Mouse (Mus musculus) lung, embryonic 14.5 days (tissue): Measurements from ENCODE around the gene Sdsl. TPM values are rescaled to one million over a fixed set of nuclear protein-coding genes. Genes with fewer than 3 reads are reported as not detected.

Experiments used
- ATAC-seq: fragments of 200-750 bp; cut with Nextera tagmentation; 2 replicates; pipeline ENCODE4 v1.8.0; 2017; ENCODE audit warnings: mild to moderate bottlenecking, moderate TSS enrichment, moderate library complexity; ENCODE audit not compliant: insufficient read depth
- DNase-seq: peaks from one replicate; pipeline ENCODE4 v3.0.0-alpha.2; 2015
- H3K27ac ChIP-seq: fragments of 300-500 bp; sonication (generic); 2 replicates; pipeline ENCODE4 v1.5.1; 2014; ENCODE audit warnings: low read depth, mild to moderate bottlenecking, moderate library complexity
- H3K27me3 ChIP-seq: fragments of 300-500 bp; sonication (generic); 2 replicates; pipeline ENCODE4 v1.6.1; 2014; ENCODE audit warnings: low read length, control low read depth; ENCODE audit not compliant: insufficient read depth
- H3K36me3 ChIP-seq: fragments of 300-500 bp; sonication (generic); 2 replicates; pipeline ENCODE4 v1.6.1; 2014; ENCODE audit warnings: control low read depth; ENCODE audit not compliant: insufficient read depth
- H3K4me1 ChIP-seq: fragments of 300-500 bp; sonication (generic); 2 replicates; pipeline ENCODE4 v1.6.1; 2014; ENCODE audit warnings: antibody characterized with exemption, control low read depth; ENCODE audit not compliant: insufficient read depth
- H3K4me2 ChIP-seq: fragments of 300-500 bp; sonication (generic); 2 replicates; pipeline ENCODE4 v1.6.1; 2014; ENCODE audit warnings: mild to moderate bottlenecking
- H3K4me3 ChIP-seq: fragments of 300-500 bp; sonication (generic); 2 replicates; pipeline ENCODE4 v1.5.1; 2014; ENCODE audit warnings: low read depth, low read length
- H3K9ac ChIP-seq: fragments of 300-500 bp; sonication (generic); 2 replicates; pipeline ENCODE4 v1.6.1; 2014
- H3K9me3 ChIP-seq: fragments of 300-500 bp; sonication (generic); 2 replicates; pipeline ENCODE4 v1.6.1; 2016; ENCODE audit warnings: low read depth, low read length, control low read depth
- CTCF ChIP-seq: IDR thresholded peaks from 2 replicates; pipeline ENCODE4 v1.5.1; 2016; ENCODE audit warnings: antibody characterized with exemption, low read depth
- WGBS: fragments of 180-500 bp; shearing (Covaris S2); extraction: QIAGEN DNeasy Blood & Tissue Kit; methylation state at CpG from one replicate; pipeline ENCODE4 v1.1.7; 2014; 5-methylcytosine and 5-hydroxymethylcytosine counted together
- polyA plus RNA-seq: library from polyadenylated mRNA; unstranded; fragments of >200 nt; fragmentation: Nextera tagmentation; extraction: Ambion mirVana; gene quantifications from 2 replicates; pipeline ENCODE4 v1.2.1, GENCODE M21; 2014

Gene Sdsl
- polyA plus RNA-seq, 1 experiment from 2014 or later, result 4.7 TPM

DNA sequence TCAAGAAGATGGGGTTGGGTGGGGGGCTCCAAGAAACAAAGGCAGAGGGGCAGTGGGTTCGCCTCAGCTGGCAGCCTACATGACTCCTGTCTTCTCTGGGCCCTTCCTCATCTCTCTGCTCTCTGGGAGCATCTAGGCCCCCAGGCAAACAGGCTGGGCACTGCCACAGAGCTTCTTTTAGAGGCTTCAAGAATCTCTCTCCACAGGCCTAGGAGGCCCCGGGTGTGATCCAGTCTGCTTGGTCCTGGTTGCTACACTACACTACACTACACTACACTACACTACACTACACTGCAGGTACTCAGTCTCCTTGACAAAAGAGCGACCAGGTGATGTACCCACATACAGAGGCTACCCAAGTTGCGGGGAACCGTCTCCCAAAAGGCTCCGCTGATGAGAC, 42.9 kb downstream of the Sdsl start:
- no peaks in the 10 kb centered on the region for H3K4me1 ChIP-seq

DNA sequence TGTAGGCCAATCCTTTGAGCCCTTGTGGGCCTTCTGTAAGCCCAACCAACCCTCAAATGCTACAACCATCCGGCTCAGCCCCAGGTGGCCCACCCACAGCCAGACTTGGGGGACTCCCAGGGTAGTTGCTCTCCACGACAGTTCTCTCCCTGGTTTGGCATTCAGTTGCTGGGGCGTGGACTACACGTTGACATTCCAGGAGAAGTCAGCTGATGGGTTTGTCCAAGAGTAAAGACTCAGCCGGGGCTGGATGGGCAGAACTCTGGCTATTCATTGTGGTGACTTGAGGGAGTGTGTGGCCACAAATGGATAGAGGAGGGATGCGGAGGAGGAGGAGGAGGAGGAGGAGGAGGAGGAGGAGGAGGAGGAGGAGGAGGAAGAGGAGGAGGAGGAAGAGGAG, 43.6 kb downstream of the Sdsl start:
- no peak for TF ChIP-seq CTCF
- no peaks in the 10 kb centered on the region for H3K4me1 ChIP-seq

More for the DNA sequence above, 42.9 kb downstream of the Sdsl start:
- Histone ChIP-seq H3K4me2 (no peak overlapping the region), H3K27ac (no peak overlapping the region), H3K9me3 (no peaks in the 10 kb centered on the region), H3K9ac (no peak overlapping the region), H3K4me3 (no peak overlapping the region), H3K36me3 (no peaks in the 10 kb centered on the region), H3K27me3 (peaks cover 95% of the 10 kb centered on the region)
- 4% methylated on average over 6 of the region's 6 CpGs for WGBS
- no peak for TF ChIP-seq CTCF
- no peak for ATAC-seq
- no peak for DNase-seq

DNA sequence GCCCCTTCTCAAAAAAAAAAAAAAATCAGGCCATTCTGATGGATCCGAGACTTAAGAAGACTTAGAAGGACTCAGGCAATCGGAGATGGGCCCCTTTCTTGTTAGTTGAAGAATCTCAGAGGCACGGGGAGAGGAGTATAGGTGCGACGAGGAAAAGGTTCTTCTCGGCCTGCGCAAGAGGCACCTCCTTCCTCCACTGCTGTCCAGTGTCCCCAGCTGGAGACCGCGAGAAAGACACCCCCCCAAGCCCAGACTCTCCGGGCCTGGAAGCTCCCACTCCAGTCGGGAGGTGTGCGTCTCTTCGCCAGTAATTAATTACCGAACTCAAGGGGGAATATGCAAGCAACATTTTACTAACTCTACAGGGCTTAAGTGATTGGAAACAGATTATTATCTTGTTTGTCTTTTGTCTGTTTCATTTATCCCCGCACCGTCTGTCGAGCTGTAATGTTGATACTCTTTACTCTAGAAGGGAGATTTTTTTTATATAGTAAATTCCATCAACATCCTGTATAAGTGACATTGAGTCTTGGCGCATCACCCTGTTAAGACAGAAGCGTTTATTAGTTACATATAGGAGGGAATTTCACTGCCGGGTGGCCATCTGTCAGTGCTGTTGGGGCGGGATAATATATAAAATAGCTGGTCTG, 44.3 kb downstream of the Sdsl start:
- Histone ChIP-seq H3K27me3 (peaks cover 93% of the 10 kb centered on the region), H3K27ac (no peak overlapping the region), H3K36me3 (no peaks in the 10 kb centered on the region), H3K9me3 (no peaks in the 10 kb centered on the region), H3K4me1 (no peaks in the 10 kb centered on the region), H3K4me3 (no peak overlapping the region), H3K9ac (no peak overlapping the region), H3K4me2 (no peak overlapping the region)
- ATAC-seq, result no peak
- WGBS, result 1% methylated on average over 21 of the region's 21 CpGs
- TF ChIP-seq CTCF, result no peak
- no peak for DNase-seq

More for the DNA sequence above, 43.6 kb downstream of the Sdsl start:
- Histone ChIP-seq H3K36me3 (no peaks in the 10 kb centered on the region), H3K27me3 (peaks cover 95% of the 10 kb centered on the region), H3K9ac (no peak overlapping the region), H3K4me3 (no peak overlapping the region), H3K9me3 (no peaks in the 10 kb centered on the region), H3K4me2 (no peak overlapping the region), H3K27ac (no peak overlapping the region)
- DNase-seq (no peak), ATAC-seq (no peak)
- WGBS, result 2% methylated on average over 6 of the region's 6 CpGs

DNA sequence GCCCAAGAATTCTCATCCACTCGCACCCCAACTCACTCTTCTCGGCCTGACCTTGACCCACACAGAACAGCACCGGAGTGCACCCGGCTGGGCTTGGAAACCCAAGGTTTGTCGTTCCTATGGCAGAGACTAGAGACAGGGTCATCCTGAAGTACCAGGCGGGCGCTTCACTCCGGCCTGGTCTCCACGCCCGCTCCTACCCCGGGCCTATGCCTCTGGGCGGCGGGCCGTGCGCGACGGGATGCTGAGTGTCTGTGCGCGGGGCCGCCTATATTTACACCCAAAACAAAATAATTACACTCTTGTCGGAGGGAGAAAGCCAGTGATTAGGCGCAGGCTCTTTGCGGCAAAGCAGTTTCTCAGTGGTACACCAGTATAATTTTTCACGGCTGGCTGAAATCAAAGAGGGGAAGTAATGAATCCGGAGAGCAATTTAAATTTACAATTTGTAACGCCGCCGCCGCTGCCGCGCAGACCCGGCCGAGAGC, 45.1 kb downstream of the Sdsl start:
- H3K36me3 ChIP-seq, result no peaks in the 10 kb centered on the region
- DNase-seq (no peak), ATAC-seq (no peak)
- no peak overlapping the region for H3K27ac ChIP-seq
- no peak for TF ChIP-seq CTCF
- H3K4me1 ChIP-seq, result no peaks in the 10 kb centered on the region
- no peak overlapping the region for H3K4me2 ChIP-seq
- peaks cover 89% of the 10 kb centered on the region for H3K27me3 ChIP-seq
- H3K4me3 ChIP-seq, result no peak overlapping the region
- H3K9ac ChIP-seq, result no peak overlapping the region
- no peaks in the 10 kb centered on the region for H3K9me3 ChIP-seq
- under 1% methylated on average over 33 of the region's 33 CpGs for WGBS

DNA sequence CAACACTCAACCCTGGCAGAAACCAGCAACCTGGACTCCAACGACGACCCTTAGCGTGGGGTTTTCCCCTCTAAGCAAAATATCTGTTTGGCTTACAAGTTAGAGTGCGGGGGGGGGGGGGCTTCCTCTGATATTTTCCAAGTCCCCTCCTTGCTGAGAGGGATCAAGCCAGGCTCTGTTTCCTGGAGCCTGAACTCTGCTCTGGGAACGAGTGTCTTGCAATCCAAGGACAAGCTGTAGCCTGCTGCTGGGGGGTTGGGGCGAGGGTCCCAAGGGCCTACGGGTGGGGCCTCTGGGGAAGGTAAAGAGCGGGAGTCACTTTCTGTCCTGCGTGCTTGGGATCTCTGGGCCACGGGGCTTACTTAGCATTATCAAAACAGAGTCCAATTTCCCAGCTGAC, 46.0 kb downstream of the Sdsl start:
- ATAC-seq (no peak), DNase-seq (no peak)
- Histone ChIP-seq H3K9me3 (no peaks in the 10 kb centered on the region), H3K27me3 (peaks cover 79% of the 10 kb centered on the region), H3K4me2 (no peak overlapping the region), H3K27ac (no peak overlapping the region), H3K36me3 (no peaks in the 10 kb centered on the region), H3K9ac (no peak overlapping the region), H3K4me1 (no peaks in the 10 kb centered on the region), H3K4me3 (no peak overlapping the region)
- no peak for TF ChIP-seq CTCF
- 2% methylated on average over 10 of the region's 10 CpGs for WGBS

DNA sequence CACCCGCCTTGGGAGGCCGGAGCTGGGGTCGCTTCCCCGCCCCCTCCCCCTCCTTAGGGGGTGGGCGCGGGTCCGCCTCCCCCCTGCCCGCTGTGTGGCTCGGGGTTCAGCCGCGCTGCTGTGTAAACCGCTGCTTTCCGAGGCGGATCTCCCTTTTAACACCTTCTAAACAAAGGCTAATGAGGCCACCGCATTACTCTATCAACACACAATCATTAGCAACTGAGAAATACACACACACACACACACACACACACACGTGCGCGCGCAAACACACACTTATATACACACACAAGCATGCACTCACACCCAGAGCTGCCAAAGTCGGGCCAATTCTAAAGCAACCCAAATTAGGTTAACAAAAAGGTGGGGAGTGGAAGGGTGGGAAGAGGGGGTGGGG, 46.9 kb downstream of the Sdsl start:
- H3K4me3 ChIP-seq, result no peak overlapping the region
- ATAC-seq, result no peak
- DNase-seq, result no peak

DNA sequence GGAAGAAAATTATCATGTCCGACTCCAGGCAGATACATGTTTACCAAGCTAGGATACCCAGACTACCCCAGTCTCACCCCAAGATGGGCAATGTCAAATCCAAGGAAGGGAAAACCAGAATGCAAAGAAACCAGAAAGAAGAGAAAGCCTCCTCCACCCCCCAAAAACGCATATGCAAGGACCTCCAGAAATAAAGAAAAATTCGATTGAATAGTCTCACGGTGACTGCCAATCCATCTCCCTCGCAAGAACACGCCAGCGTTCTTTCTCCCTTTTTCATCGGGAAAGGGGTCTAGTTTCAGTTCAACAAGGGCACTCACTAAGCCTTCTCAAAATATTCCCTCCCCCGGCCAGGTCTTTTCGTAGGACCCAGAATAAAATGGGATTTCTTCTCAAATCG, 48.0 kb downstream of the Sdsl start:
- no peak overlapping the region for H3K4me3 ChIP-seq
- no peak overlapping the region for H3K9ac ChIP-seq
- H3K27ac ChIP-seq, result no peak overlapping the region
- 2% methylated on average over 11 of the region's 11 CpGs for WGBS
- no peak overlapping the region for H3K4me2 ChIP-seq
- H3K4me1 ChIP-seq, result no peaks in the 10 kb centered on the region
- no peak for DNase-seq
- TF ChIP-seq CTCF, result no peak
- H3K9me3 ChIP-seq, result no peaks in the 10 kb centered on the region
- no peaks in the 10 kb centered on the region for H3K36me3 ChIP-seq
- no peak for ATAC-seq
- H3K27me3 ChIP-seq, result peaks cover 61% of the 10 kb centered on the region

More for the DNA sequence above, 46.9 kb downstream of the Sdsl start:
- no peaks in the 10 kb centered on the region for H3K9me3 ChIP-seq
- H3K9ac ChIP-seq, result no peak overlapping the region
- peaks cover 71% of the 10 kb centered on the region for H3K27me3 ChIP-seq
- no peaks in the 10 kb centered on the region for H3K4me1 ChIP-seq
- WGBS, result under 1% methylated on average over 18 of the region's 20 CpGs
- H3K36me3 ChIP-seq, result no peaks in the 10 kb centered on the region
- H3K4me2 ChIP-seq, result no peak overlapping the region
- TF ChIP-seq CTCF, result no peak
- no peak overlapping the region for H3K27ac ChIP-seq
